Mouse (Mus musculus): ENCODE measurements at regions not wholly inside any gene's neighbourhood (a gene's known extent, or its start where the extent isn't known, plus 50 kb on each side); places are given as distances from the start of the nearest gene placed in this dataset.

DNA sequence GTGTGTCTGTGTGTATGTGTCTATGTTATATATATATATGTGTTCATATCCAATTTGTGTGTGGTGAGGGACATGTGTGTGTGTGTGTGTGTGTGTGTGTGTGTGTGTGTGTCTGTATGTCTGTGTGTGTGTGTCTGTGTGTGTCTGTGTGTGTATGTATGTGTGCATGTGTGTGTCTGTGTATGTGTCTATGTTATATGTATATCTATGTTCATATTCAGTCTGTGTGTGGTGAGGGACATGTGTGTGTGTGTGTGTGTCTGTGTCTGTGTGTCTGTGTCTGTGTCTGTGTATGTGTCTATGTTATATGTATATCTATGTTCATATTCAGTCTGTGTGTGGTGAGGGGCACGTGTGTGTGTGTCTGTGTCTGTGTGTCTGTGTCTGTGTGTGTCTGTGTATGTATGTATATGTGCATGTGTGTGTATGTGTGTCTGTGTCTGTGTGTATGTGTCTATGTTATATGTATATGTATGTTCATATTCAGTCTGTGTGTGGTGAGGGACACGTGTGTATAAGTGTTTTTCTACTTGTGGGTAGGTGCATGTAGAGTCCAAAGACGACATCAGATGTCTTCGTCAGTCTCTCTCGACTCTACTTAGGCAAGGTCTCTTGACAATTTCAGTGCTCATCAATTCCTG lies 370.5 kb upstream of the Slc7a11 start:
- no peak for DNase-seq

DNA sequence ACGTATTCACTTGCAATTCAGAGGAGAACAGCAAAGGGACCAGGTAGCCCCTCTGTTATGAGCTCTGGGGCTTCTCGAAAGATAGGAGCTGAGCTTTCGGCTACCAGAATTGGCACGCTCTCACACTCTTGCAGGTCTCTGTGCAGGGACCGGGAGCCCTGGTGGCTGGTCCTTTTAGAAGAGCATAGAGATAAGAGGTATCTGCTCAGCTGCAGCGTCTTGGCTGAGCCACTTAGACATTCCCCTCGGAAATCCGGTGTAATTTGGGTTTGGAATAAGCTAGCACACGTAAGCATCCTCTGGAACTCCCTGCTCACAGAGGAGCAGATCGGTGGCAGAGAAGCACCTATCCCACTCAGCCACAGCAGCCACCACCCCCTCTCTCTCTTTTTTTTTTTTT lies 372.3 kb upstream of the Slc7a11 start:
- DNase-seq: no peak

DNA sequence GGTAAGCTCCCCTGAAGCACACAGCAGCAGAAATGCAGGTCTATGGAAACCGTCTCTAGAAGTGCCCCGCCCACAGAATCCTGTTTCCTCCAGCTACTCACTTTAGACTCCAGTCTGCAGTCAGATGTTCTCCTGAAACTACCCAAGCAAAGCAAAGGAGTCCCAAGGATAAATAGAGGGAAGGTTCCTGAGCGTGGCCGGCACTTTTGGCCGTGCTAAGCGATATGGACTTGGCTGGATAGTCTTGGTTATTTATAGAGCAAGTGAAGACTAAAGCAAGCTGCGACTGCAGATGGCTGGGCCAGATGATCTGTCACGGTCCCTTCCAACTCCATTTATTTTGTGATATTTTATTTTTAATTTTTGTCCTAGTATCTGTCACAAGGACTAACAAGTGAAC lies 373.1 kb upstream of the Slc7a11 start:
- DNase-seq: no peak

DNA sequence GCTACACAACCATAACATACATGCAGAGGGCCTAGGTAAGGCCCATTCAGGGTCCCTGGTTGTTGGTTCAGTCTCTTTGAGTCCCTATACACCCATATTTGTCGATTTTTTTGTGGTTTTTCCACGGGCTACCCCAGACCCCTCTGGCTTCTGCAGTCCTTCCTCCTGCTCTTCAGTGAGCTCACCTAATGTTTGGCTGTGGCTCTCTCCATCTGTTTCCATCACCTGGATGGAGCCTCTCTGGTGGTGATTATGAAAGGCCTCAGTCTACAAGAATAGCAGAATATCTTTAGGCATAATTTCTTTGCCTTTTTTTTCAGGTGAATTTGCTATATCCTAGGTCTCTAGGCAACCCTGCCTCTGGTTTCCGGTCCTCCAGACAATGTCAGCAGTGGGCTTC lies 373.9 kb upstream of the Slc7a11 start:
- DNase-seq: no peak

DNA sequence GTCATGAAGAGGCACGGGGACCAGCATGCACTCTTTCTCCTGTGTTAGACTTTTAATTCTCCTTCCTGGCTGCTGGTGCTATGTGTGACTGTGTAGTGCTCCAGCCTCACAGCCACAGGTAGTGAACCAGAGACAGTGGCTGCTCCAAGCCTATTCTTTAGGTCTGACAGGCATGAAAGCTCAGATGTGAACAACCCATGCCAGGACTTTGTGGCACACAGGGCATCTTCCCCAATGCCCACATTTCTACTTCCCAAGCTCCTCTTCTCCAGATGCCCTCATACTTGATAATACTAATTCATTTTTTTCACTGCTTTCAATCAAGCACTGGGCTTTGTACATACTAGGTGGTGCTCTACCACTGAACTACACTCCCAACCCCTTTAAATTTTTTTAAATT lies 377.4 kb upstream of the Slc7a11 start:
- no peak for DNase-seq

DNA sequence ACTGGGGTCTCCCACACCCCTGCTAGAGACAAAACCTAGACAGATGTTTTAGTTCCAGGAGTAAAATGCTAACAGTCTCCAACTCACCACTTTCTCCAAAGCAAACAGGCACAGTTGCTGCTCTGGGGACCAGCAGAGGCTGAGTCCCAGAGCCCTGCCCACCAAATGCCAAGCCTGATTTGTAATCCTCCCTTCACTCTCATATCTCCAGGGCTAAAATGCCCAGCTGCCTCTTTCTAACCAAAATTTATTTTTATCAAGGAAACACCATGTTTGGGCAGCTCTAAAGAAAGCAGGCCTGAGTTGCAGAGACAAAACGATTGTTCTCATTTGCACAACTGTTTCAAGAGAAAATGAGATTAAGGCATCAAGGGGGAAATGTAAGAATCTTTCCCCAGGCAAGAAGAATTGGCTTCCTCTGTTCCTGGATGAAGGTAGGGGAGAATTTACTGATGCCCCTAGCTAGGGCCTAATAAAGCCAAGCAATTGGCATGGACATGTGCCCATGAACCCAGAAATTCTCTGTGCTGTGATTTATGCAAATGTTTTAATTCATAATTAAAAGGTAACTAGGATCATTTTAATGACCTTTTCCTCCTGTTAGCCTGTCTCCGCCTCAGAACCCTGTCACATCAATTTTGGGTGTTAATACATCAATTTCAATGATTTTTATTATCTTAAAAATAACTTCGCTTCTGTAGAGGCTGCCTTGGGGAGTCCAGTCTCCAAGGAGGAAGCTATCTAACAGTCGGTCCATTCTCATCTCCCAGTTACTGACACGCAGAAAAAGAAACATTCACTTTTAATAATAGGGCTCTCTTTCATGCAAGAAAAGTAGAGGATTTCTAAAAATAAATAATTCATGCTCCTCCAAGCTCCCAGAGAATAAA lies 382.4 kb upstream of the Slc7a11 start:
- DNase-seq: no peak

DNA sequence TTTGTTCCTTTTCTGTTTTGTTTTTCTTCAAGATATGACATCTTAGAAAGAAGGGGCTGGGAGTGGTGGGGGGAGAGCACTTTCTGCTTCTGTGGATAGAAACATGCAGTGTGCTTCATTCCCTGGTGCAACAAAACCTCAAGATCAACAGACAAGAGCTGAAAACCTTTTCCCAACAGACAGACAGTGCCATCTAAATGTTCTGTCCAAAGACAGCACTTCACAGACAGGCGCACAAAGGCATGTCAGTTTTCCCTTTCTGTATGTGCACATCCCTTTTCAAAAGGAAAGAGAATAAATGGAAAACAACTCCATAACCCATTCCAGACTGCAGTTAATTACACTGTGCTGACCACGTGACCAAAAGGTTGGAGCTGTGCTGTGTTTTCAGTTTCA lies 383.0 kb upstream of the Slc7a11 start:
- no peak for DNase-seq

DNA sequence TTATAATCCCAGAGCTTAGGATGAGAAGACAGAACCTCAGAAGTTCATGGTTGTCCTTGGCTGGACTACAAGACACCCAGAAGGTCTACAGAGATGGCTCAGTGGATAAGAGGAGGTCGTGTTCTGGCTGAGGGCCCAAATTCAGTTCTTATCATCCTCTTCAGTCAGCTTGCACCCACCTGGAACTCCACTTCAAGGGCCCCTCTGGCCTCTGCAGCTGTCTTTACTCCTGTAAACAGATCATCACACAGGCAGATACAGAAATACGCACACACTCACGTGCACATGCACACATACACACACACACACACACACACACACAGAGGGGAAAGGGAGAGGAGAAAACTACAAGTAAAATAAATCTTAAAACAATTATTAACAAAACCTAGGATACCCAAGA lies 385.8 kb upstream of the Slc7a11 start:
- DNase-seq: no peak

DNA sequence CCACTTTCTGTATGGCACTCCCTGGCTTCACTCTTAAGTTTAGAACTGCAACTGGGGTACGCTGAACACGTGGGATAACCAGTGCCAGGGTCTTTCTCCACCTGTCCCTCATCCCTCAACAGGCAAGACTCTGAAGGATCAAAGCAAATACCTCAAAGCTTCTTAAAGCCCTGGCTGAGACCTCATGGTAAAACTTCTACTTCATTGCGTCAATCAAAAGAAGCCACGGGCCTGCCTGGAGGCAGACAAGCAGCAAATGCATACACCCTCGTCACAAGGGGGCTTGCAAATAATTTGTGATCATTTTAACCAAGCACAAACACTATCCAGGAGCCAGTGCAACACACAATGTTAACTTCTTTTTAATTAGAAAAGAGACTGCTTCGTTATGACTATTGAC lies 387.0 kb upstream of the Slc7a11 start:
- DNase-seq: no peak

DNA sequence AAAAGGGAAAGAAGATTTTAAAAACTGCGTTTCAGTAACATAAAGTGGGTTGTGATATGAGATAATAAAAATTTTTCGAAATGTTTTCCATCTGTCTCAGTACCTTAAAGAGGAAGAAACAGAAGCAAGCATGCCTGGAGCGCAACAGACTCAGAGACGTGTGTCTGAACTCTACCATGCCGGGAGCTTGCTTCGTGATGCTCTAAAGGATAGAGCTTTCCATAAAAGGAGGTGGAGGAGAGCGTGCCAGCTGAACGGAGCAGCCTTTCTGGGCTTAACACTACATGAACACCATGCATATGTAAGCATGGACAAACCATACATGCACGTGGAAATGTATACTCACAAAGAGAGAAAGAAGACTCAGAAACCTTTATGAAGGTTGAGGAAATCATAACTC lies 387.5 kb upstream of the Slc7a11 start:
- no peak for DNase-seq

DNA sequence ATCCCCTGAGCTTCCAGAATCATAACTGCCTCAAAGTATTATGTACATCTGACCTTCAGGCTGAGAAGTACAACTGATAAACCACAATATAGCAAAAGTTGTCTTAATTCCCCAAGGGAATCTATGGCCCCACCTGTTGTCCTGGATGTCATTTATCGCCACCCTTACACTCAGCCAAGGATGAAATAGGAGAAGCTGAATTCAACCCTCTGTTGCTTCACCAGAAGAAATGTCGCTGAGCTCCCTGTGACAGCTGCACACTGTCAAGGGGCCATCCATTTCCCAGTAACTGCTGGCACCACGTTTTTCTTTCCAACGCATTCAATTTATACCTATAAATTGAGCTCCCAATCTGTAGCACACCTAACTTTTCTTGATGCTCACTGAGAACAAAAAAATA lies 382.0 kb upstream of the Noct start:
- no peak for DNase-seq

DNA sequence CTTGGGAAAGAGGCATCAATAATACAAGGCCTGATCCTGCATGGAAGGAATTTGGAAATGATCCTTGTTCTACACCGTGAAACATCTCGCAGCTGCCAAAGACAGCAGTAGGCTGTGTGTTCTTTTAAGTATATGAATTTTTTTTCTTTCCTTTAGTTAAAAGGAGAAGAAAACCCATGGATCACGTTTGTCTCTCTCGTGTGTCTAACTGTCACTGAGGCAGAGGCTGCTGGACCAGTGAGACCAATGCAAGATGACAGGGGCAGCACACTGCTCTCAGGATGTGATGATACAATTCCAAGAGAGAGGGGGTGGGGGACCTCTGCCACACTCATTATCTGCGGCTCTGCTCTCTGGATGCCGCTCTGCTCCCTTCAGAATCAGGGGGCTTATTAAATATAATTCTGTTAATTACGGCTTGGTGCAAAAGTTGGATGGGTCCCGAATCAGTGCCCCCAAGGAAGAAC lies 379.4 kb upstream of the Noct start:
- no peak for DNase-seq

DNA sequence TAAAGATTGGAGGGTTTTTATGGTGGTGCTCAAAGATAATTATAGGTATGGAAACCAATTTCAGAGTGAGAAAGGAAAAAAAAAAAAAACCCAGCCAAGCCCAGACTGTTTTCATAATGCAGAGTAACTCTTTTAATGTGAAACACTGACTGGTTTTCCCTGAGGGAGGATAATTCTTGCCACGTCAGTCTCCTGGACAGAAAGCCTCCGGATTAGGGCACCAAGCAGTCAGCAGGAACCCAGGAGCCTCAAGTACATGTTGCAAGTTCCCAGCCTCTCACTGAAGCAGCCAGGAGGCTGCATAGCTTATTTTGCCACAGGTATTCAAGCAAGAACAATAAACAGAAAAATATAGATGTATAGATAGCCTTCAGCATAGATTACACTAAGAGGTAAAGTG lies 378.9 kb upstream of the Noct start:
- no peak for DNase-seq

DNA sequence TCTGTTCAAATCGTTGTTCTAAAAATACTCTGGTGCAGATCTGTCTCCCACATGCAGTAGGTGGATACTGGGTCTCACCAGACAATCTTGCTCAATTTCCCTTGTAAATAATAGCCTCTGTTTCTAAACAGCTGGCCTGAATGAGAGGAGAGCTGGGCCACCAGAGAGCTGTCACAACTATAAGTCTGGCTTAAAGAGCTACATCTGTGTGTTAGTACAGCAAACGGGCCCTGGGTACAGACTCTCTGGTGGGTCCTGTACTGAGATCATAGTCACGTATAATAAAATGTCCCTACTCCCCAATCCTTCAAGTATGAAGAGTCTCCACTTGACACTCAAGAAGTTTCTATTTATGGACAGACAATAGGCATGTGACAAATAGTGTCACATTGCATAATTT lies 375.7 kb upstream of the Noct start:
- no peak for DNase-seq

DNA sequence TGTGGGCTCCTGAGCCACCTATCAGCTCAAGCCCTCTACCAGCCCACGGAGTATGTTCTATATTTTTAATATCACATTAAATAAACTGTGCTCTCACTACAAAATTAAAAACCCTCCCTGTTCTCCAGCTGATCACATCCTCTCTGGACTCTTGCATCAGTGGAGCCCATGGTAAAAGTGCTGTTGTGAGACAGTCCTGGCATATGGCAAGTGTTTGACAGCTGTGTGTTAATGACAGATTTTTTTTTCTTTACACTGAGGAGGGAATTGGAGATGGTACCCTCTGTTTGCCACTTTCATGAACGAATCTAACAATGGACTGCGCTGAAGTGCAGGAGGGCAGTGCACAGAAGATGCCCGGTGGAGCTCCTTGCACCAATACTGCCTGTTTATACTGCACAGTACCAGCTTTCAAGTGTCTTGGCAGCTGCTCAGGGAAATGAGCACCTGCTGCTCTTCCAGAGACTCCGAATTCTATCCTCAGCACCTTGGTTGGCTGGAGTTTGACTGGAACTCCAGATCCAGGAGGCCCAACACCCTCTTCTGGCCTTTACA lies 373.1 kb upstream of the Noct start:
- DNase-seq: no peak

DNA sequence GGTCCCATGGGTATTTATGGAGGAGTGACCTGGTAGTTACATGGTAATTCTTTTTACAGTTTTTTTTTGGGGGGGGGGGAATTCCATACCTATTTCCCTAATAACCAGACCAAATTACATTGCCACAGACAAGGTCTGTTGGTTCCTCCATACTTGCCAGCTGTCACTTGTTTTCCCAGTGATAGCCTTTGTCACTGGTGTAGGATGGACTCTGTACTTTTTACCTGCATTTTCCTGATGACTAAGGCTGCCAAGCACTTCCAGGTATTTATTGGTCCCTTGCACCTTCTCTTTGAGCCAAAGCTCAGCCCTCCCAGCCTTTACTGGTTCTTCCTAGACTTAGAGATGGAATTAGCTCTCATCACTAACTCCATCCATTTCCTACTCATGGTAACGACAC lies 357.1 kb upstream of the Noct start:
- no peak for DNase-seq

DNA sequence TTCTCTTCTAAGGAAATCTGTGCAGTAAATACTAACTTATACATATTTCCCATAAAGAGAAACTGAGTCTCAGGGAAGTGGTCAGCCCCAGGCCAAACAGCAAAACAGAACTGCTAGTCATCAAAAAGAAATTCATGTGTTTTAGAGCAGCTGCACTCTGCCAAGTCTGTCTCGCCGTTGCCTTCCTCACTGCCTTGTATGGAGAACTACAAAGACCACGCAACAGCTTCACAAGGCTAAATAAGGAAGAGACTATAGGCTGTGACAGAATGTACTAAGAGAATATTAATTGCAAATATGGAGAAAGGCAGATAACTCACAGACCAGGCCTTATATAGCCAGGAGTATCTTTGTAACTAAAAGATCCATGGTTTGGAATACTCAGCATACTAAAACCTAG lies 355.0 kb upstream of the Noct start:
- no peak for DNase-seq

DNA sequence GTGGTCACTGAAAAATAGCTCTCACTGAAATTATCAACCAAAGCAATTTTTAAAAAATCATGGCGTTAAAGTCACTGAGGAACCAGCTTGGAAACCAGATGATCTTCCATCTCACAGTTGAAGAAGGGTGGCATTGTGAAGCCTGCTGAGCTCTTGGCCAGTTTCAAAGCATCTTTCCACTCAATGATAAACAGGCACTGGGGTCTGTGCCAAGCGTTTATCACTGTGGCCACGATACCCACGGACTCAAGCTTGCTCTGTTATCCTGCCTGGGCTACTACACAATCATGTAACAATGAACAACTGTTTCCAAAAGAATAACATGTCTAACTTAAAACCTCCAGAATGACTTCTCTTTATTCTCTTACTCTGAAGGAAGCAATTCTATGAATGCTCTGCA lies 345.2 kb upstream of the Noct start:
- DNase-seq: no peak

DNA sequence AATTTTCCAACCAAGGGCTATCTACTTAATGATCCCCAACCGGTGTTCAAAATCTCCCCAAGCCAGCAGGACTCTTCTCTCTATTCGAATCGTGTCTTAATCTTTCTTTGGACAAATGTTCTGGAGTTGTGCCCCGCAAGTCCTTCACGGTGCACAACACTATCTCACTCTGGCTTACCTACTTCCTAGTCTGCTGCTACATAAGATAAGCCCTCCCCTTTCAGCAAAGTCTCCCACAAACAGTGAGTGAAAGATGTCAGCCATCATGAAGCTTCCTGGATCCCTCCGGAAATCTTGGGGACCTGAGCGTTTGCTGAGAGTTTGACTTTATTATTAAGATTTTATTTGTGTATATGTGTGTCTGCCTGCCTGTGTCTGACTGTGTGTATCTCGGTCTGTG lies 344.7 kb upstream of the Noct start:
- no peak for DNase-seq

DNA sequence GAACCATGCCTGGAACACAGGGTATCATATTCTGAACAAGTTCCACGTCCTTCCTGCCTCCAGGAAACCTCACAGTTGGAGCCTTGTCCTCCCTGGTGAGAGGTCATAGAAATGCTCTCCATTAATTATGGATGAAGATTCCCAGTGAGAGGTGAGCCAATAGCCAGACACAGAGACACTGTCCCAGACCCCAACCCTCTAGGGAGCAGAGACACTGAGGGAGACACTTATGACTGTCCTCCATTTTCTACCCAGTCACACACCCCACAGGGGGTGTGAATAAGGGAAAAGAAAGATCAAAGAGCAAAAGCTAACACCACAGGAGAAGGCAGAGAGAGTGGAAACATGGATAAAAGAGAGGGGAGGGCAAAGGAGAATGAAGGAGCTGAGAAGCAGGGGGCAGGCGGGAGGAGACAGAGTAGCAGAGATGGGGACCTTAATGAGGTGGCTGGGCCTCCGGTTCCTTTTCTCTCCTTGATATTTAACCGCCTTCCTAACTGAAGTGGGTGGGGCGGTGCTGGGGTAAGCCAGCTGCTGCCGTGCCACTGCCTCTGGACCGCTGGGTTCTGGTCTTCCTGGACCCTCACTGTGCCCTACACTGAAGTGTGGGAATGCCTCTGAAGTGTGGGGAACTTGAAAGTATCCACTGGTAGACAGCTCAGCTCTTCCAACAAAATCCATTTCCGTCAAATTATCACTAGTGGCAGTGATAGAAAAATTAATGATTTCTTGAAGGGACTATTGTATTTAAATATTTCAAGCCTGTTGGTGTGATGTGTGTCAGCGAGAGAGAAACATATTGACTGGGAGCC lies 342.6 kb upstream of the Noct start:
- no peak for DNase-seq

DNA sequence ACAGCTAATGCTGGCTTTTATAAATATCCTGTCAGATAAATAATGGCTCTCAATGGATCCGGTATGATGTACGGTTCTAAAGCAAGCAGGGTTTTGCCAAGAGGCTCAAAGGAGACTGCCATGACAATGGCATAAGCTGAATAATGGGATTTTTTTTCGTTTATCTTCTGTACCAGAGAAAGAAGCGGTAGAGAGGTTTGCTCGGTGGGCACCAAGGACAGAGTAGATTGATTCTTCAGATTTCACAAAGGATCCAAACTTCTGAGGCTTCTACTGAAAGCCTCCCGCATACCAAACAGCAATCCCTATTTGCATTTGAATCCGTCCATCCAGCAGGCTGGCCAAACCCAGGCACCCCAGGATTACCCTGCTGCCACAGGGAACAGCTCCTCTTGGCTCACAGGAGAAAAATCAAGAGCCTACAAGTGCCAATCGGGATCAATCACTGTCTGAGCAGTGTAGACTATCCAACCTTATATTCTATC lies 342.0 kb upstream of the Noct start:
- no peak for DNase-seq

DNA sequence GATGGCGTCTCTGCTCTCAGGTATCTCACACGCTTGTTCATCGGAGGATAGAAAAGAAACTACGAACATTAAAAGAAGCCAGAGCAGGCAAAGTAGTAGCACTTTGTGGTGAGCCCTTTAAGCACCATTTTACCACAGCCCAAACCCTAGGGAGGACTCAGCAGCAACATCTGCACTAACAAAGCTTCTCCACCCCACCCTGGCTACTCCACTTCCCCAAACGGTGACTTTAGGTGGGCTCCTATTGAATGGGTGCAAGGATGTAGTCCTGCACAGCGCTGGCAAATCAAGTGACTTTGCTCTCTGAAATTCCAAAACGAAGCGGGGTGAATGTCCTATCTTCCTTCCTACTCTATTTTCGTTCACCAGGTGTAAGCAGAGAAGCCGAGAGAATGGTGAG lies 337.9 kb upstream of the Noct start:
- DNase-seq: no peak

DNA sequence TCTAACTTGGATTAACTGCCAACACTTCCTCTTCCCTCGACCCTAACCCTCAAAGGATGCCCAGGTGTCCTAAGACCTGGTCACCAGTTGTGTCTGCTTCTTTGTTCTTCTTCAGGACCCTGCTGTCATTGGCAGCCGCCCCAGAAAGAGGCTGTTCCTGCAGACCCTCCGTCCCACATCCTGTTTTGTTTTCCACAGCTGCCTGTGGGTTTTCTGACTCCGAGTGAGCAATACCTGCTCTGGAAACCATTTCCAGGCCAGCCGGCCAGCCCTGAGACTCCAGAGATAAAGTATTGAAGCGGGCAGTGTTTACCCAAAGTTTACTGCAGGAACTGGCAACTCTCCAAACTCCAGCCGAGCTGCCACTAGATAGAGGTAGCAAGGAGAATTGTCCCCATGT lies 337.2 kb upstream of the Noct start:
- DNase-seq: no peak
